Mouse (Mus musculus): ENCODE data around the gene Hacd2. TPM values are rescaled to one million over a fixed set of nuclear protein-coding genes. Genes with fewer than 3 reads are reported as not detected.

Hacd2 gene
- polyA plus RNA-seq (2012; fragmentation: generic; extraction: Trizol): 10 to 100 TPM; 13.7 to 64.8 TPM

DNA sequence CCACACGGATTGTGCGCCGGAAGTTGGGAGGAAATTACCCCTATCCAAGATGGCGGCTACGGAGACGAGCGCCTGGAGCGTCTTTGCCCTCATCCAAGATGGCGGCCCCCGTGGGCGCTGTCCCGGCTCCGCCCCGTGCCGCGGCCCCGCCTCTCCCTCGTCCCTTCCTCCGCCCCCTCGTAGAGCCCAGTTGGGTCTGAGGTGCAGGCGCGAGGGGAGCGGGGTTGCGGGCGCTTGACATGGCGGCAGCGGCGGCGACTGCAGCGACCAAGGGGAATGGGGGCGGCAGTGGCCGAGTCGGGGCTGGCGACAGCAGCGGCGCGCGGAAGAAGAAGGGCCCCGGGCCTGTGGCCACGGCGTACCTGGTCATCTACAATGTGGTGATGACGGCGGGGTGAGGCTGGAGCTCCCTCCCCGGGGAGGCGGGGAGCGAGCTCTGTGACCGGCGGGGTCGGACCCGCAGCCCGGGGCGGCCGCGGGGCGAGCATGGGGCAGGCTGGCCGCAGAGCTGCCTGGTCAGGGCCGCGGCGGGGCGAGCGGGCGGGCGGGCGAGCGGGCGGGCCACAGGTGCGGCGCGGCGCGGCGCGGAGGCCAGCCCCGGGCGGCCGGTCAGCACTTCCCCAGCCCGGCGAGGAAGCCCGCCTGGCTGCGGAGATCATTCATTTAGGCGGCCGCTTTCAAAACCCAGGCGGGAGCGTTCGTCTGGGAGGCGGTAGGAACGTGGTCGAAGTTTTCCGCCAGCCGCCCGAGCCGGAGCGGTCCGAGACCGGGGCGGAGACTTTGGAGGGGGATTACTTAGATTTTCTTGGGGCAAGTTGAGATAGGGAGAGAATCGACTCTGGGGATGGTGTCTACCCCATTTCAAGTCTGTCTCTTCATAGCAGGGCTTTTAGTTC is at the start of gene Hacd2:
TSS of gene Hacd2 (plus strand) at position 187 of the 896 bp plus-strand sequence.

DNA sequence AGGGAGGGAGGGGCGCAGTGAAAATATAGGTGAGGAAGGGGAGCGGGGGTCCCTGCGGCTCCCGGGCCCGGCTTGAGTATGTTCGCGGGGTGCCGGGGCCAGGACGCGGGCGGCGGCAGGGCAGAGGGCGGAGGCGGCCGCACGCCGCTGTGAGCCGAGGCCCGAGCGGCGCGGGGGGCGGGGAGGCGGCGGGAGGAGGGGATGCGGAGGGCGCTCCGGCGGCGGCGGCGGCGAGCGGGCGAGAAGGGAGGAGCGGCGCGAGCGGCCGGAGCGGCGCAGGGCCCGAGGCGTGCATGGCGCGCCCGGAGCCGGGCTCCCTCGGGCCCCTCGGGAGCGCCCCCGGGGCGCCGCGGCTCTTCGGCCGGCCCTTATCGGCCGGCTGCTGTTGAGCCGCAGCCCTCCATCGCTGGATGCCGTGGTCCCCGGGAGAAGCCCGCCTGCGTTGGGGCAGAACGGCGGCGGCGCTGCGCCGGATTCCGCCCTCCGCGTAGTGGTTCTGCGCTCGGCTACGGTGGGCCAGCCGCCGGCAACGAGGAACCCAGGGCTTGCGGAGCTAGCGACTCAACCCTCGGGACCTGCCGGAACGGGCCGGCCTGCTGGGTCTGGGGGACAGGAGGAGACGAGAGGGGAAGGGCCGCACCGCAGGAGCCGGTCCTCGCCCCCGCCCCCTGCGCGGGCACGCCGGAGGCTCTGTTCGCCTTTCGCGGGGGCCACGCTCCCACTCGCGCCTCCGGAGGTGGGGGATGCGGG is 132.6 kb downstream of the Hacd2 start, which contains the start of gene Adcy5:
TSS of gene Adcy5 (plus strand) at position 237 of the 750 bp plus-strand sequence.

Other genes starting within 250 kb of the Hacd2 start
- under 1 TPM in 1 of 2 experiments, not detected in 1; 0.05 TPM for gene Adcy5, start 132.4 kb downstream of the Hacd2 start, polyA plus RNA-seq (2012; fragmentation: generic; extraction: Trizol)

All from C3H10T1/2 (cell line).